Mouse (Mus musculus) embryonic facial prominence, embryonic 13.5 days (tissue): ENCODE measurements around the gene Fxr1. TPM values are rescaled to one million over a fixed set of nuclear protein-coding genes. Genes with fewer than 3 reads are reported as not detected.

Experiments
- ATAC-seq: fragments of 200-750 bp; cut with Nextera tagmentation; 2 replicates; pipeline ENCODE4 v1.8.0; 2017; ENCODE audit warnings: low read depth; ENCODE audit not compliant: insufficient number of reproducible peaks, insufficient read depth, low FRiP score, low TSS enrichment
- H3K27ac ChIP-seq: fragments of 300-500 bp; sonication (generic); 2 replicates; pipeline ENCODE4 v1.5.1; 2015; ENCODE audit warnings: moderate library complexity, mild to moderate bottlenecking, inconsistent platforms
- H3K27me3 ChIP-seq: fragments of 300-500 bp; sonication (generic); 2 replicates; pipeline ENCODE4 v1.6.1; 2015; ENCODE audit warnings: mild to moderate bottlenecking, inconsistent platforms
- H3K36me3 ChIP-seq: fragments of 300-500 bp; sonication (generic); 2 replicates; pipeline ENCODE4 v1.6.1; 2015; ENCODE audit warnings: mild to moderate bottlenecking, inconsistent platforms
- H3K4me1 ChIP-seq: fragments of 300-500 bp; sonication (generic); 2 replicates; pipeline ENCODE4 v1.6.1; 2015; ENCODE audit warnings: inconsistent platforms
- H3K4me2 ChIP-seq: fragments of 300-500 bp; sonication (generic); 2 replicates; pipeline ENCODE4 v1.6.1; 2015; ENCODE audit warnings: moderate library complexity, mild to moderate bottlenecking, inconsistent platforms
- H3K4me3 ChIP-seq: fragments of 300-500 bp; sonication (generic); 2 replicates; pipeline ENCODE4 v1.5.1; 2015; ENCODE audit warnings: mild to moderate bottlenecking, inconsistent platforms
- H3K9ac ChIP-seq: fragments of 300-500 bp; sonication (generic); 2 replicates; pipeline ENCODE4 v1.6.1; 2015; ENCODE audit warnings: mild to moderate bottlenecking, inconsistent platforms
- H3K9me3 ChIP-seq: fragments of 300-500 bp; sonication (generic); 2 replicates; pipeline ENCODE4 v1.6.1; 2016; ENCODE audit warnings: inconsistent platforms
- WGBS: fragments of 180-500 bp; shearing (Covaris S2); methylation state at CpG from one replicate; pipeline ENCODE4 v1.1.7; 2015; ENCODE audit warnings: mixed read lengths; 5-methylcytosine and 5-hydroxymethylcytosine counted together
- polyA plus RNA-seq: library from polyadenylated mRNA; unstranded; fragments of >200 nt; fragmentation: Nextera tagmentation; extraction: Ambion mirVana; gene quantifications from 2 replicates; pipeline ENCODE4 v1.2.1, GENCODE M21; 2015

Gene Fxr1
- polyA plus RNA-seq, 1 experiment from 2014 or later = 61.9 TPM

DNA sequence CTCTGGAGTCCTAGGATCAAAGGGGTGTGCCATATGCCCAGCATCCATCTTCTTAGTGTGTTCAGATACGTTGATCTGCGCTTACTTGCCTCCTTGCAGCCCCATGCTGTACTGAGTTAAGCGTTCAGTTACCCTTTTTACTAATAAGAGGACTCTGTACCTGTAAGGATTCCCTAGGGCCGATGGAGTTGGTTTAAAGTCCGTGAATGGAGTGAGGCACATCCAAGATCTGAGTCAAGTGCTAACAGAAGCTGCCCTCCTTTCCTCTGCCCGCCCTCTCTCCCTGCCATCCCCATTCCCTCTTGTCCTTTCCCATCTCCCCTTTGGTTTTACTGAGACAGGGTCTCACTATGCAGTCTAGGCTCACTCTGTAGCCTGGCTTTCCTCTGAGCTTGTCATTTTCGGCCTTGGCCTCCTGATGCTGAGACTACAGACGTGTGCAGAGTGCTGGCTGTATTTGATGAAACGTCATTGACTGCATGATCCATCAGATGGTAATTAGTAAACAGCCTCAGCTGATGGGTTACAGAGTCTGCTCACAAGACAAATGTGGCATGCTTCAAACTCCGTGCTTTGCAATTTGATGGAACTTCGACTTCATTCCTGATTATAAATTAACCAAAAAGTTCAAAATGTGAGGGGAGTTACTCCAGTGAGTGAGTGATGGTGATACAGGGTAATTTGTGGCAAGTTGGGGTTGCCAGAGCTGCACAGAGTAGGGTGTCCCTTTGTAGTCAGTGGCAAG, 92.4 kb downstream of the Fxr1 start:
- Histone ChIP-seq H3K4me2 (no peak overlapping the region), H3K27ac (no peak overlapping the region), H3K27me3 (peaks cover 2% of the 10 kb centered on the region; the same call in 1 of the 2 replicates), H3K36me3 (no peaks in the 10 kb centered on the region), H3K4me3 (no peak overlapping the region), H3K4me1 (no peaks in the 10 kb centered on the region), H3K9ac (no peak overlapping the region), H3K9me3 (no peaks in the 10 kb centered on the region)
- no peak for ATAC-seq
- 69% methylated on average over 11 of the region's 11 CpGs for WGBS

DNA sequence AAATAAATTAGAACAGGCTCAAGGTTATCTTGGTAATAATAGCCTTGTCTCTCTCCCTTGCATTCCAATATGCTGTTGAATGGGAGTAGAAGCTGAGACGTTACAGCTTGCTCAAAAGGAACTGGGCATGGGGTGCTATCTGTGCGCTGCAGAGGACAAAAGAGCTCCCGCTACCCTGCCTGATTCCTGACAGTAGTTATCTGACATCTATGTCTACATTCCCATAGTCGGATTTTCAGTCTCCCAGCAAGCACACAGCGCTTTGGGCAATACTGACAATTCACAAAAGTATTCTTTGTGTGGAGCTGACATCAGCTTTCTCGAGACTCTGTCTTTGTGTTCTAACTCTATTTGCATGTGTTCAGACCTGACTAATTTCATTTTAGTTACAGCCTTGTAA, 96.1 kb downstream of the Fxr1 start:
- Histone ChIP-seq H3K4me1 (no peaks in the 10 kb centered on the region), H3K9me3 (0 out of 2 replicates have a peak, but pooled peaks cover 2% of the 10 kb centered on the region), H3K27me3 (no peaks in the 10 kb centered on the region), H3K36me3 (no peaks in the 10 kb centered on the region), H3K4me3 (no peak overlapping the region), H3K9ac (no peak overlapping the region), H3K4me2 (no peak overlapping the region), H3K27ac (no peak overlapping the region)
- 57% methylated on average over 6 of the region's 6 CpGs for WGBS
- ATAC-seq = no peak

DNA sequence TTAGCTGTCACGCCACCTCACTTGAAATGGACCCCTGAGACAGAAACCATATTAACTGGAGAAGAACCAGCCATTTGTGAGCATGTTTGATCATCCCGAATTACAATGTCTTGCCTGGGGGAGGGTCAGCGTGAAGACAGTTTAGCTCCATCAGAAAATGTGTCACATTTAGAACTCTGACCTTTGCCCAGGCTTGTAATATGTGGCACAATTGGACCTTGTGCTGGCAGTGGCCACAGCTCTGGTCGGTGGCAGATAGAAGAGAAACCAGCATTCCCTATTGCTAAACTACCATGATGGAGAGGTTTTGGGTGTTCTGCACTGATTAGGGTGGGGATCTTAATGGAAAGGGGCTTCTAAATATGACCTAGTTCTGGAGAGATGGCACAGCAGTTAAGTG, 100.1 kb downstream of the Fxr1 start:
- WGBS = 31% methylated on average over 4 of the region's 4 CpGs
- H3K9me3 ChIP-seq = 0 out of 2 replicates have a peak, but pooled peaks cover 2% of the 10 kb centered on the region
- H3K36me3 ChIP-seq = no peaks in the 10 kb centered on the region

More for the DNA sequence above, 100.1 kb downstream of the Fxr1 start:
- no peaks in the 10 kb centered on the region for H3K4me1 ChIP-seq
- H3K27ac ChIP-seq = no peak overlapping the region
- ATAC-seq = no peak
- H3K27me3 ChIP-seq = no peaks in the 10 kb centered on the region
- H3K4me2 ChIP-seq = no peak overlapping the region
- no peak overlapping the region for H3K9ac ChIP-seq
- H3K4me3 ChIP-seq = no peak overlapping the region

Other genes with a start within 250 kb of the Fxr1 start
- gene Ttc14, start 220.1 kb upstream of the Fxr1 start, polyA plus RNA-seq = 74.6 and 76.3 TPM in 2 replicates
- gene Ccdc39, start 175.6 kb upstream of the Fxr1 start, polyA plus RNA-seq = 3.8 and 6.9 TPM in 2 replicates
- 134 and 140 TPM in 2 replicates for gene Dnajc19, start 61.4 kb downstream of the Fxr1 start, polyA plus RNA-seq